Mouse (Mus musculus): Measurements from ENCODE around the gene Majin. TPM values are rescaled to one million over a fixed set of nuclear protein-coding genes. Genes with fewer than 3 reads are reported as not detected.

Gene Majin
- polyA plus RNA-seq, 1 experiment from 2014 or later, result not detected

GRCm38 (mm10) chr19:6265727-6266182 is 81.6 kb downstream of the Majin start:
- ATAC-seq (ENCODE audit: low FRiP score, low TSS enrichment) (no peak), DNase-seq (ENCODE audit: low spot score) (no peak)
- peak overlapping the region; percentile 50; the same call in 1 of the 2 replicates for H3K4me2 ChIP-seq (replicated peaks; ENCODE audit: low read depth)
- no peaks in the 10 kb centered on the region for H3K4me1 ChIP-seq (replicated peaks; ENCODE audit: control insufficient read depth, insufficient read depth)
- TF ChIP-seq CTCF (IDR thresholded peaks at IDR 0.05; ENCODE audit: low read depth) (peak; percentile 41), EP300 (optimal IDR thresholded peaks at IDR 0.05) (no peak)
- no peaks in the 10 kb centered on the region for H3K27me3 ChIP-seq (ENCODE audit: control insufficient read depth, insufficient read depth, low read length)
- H3K4me3 ChIP-seq (ENCODE audit: low read depth, low read length), result no peak overlapping the region
- no peak overlapping the region for H3K9ac ChIP-seq (ENCODE audit: low read length)
- no peak overlapping the region for H3K27ac ChIP-seq (replicated peaks)
- peaks cover 4% of the 10 kb centered on the region; the same call in 1 of the 2 replicates for H3K36me3 ChIP-seq (ENCODE audit: control insufficient read depth, insufficient read depth, low read length)
- WGBS, result 69% methylated on average over 6 of the region's 6 CpGs
- no peaks in the 10 kb centered on the region for H3K9me3 ChIP-seq (ENCODE audit: control insufficient read depth, low read length)

GRCm38 (mm10) chr19:6267306-6268169 is 83.3 kb downstream of the Majin start:
- no peak overlapping the region for H3K4me3 ChIP-seq (ENCODE audit: low read depth, low read length)
- H3K36me3 ChIP-seq (ENCODE audit: control insufficient read depth, insufficient read depth, low read length), result no peaks in the 10 kb centered on the region
- H3K27ac ChIP-seq (replicated peaks), result 0 out of 2 replicates have a peak overlapping the region, but pooled peaks have one; percentile 4
- H3K9ac ChIP-seq (ENCODE audit: low read length), result no peak overlapping the region
- ATAC-seq (ENCODE audit: low FRiP score, low TSS enrichment), result no peak
- no peaks in the 10 kb centered on the region for H3K4me1 ChIP-seq (replicated peaks; ENCODE audit: control insufficient read depth, insufficient read depth)
- 56% methylated on average over 11 of the region's 11 CpGs for WGBS
- TF ChIP-seq EP300 (optimal IDR thresholded peaks at IDR 0.05), result no peak
- H3K27me3 ChIP-seq (ENCODE audit: control insufficient read depth, insufficient read depth, low read length), result no peaks in the 10 kb centered on the region
- H3K4me2 ChIP-seq (replicated peaks; ENCODE audit: low read depth), result no peak overlapping the region
- no peak for DNase-seq (ENCODE audit: low spot score)
- no peaks in the 10 kb centered on the region for H3K9me3 ChIP-seq (ENCODE audit: control insufficient read depth, low read length)

GRCm38 (mm10) chr19:6268170-6268528 is 84.0 kb downstream of the Majin start:
- Histone ChIP-seq H3K9me3 (ENCODE audit: control insufficient read depth, low read length) (no peaks in the 10 kb centered on the region), H3K27ac (replicated peaks) (no peak overlapping the region), H3K4me3 (ENCODE audit: low read depth, low read length) (no peak overlapping the region), H3K9ac (ENCODE audit: low read length) (no peak overlapping the region), H3K4me2 (replicated peaks; ENCODE audit: low read depth) (no peak overlapping the region), H3K27me3 (ENCODE audit: control insufficient read depth, insufficient read depth, low read length) (no peaks in the 10 kb centered on the region), H3K36me3 (ENCODE audit: control insufficient read depth, insufficient read depth, low read length) (no peaks in the 10 kb centered on the region), H3K4me1 (replicated peaks; ENCODE audit: control insufficient read depth, insufficient read depth) (no peaks in the 10 kb centered on the region)
- DNase-seq (ENCODE audit: low spot score), result peak; percentile 89
- 10% methylated on average over 8 of the region's 8 CpGs for WGBS
- ATAC-seq (ENCODE audit: low FRiP score, low TSS enrichment), result no peak
- TF ChIP-seq EP300 (optimal IDR thresholded peaks at IDR 0.05) (no peak), CTCF (IDR thresholded peaks at IDR 0.05; ENCODE audit: low read depth) (peak; percentile 91)

GRCm38 (mm10) chr19:6268670-6269132 is 84.5 kb downstream of the Majin start:
- no peaks in the 10 kb centered on the region for H3K36me3 ChIP-seq (ENCODE audit: control insufficient read depth, insufficient read depth, low read length)
- no peak for ATAC-seq (ENCODE audit: low FRiP score, low TSS enrichment)
- H3K9me3 ChIP-seq (ENCODE audit: control insufficient read depth, low read length), result no peaks in the 10 kb centered on the region
- TF ChIP-seq EP300 (optimal IDR thresholded peaks at IDR 0.05) (no peak), CTCF (IDR thresholded peaks at IDR 0.05; ENCODE audit: low read depth) (no peak)
- H3K4me1 ChIP-seq (replicated peaks; ENCODE audit: control insufficient read depth, insufficient read depth), result no peaks in the 10 kb centered on the region
- DNase-seq (ENCODE audit: low spot score), result no peak
- no peak overlapping the region for H3K4me3 ChIP-seq (ENCODE audit: low read depth, low read length)
- H3K27me3 ChIP-seq (ENCODE audit: control insufficient read depth, insufficient read depth, low read length), result no peaks in the 10 kb centered on the region
- 71% methylated on average over 7 of the region's 7 CpGs for WGBS
- H3K27ac ChIP-seq (replicated peaks), result no peak overlapping the region
- H3K9ac ChIP-seq (ENCODE audit: low read length), result no peak overlapping the region
- no peak overlapping the region for H3K4me2 ChIP-seq (replicated peaks; ENCODE audit: low read depth)

- Histone ChIP-seq H3K36me3 (ENCODE audit: control insufficient read depth, insufficient read depth, low read length) (no peaks in the 10 kb centered on the region), H3K9me3 (ENCODE audit: control insufficient read depth, low read length) (no peaks in the 10 kb centered on the region), H3K27me3 (ENCODE audit: control insufficient read depth, insufficient read depth, low read length) (no peaks in the 10 kb centered on the region), H3K9ac (ENCODE audit: low read length) (no peak overlapping the region), H3K4me3 (ENCODE audit: low read depth, low read length) (no peak overlapping the region), H3K4me2 (replicated peaks; ENCODE audit: low read depth) (no peak overlapping the region), H3K27ac (replicated peaks) (0 out of 2 replicates have a peak overlapping the region, but pooled peaks have one; percentile 18), H3K4me1 (replicated peaks; ENCODE audit: control insufficient read depth, insufficient read depth) (no peaks in the 10 kb centered on the region)
- DNase-seq (ENCODE audit: low spot score) (peak; percentile 29), ATAC-seq (ENCODE audit: low FRiP score, low TSS enrichment) (no peak)
- 82% methylated on average over 8 of the region's 8 CpGs for WGBS
- TF ChIP-seq CTCF (IDR thresholded peaks at IDR 0.05; ENCODE audit: low read depth) (no peak), EP300 (optimal IDR thresholded peaks at IDR 0.05) (no peak)
These were observed 85.7 kb downstream of the Majin start for GRCm38 (mm10) chr19:6269798-6270475.

Measured in stomach, postnatal 0 days (tissue).